Mouse (Mus musculus): ENCODE data around the gene Taf9.

- TF ChIP-seq CTCF (IDR thresholded peaks at IDR 0.05; ENCODE audit: control insufficient read depth, insufficient read depth, insufficient replicate concordance, low read depth, low read length) (no peak), POLR2A (IDR thresholded peaks at IDR 0.05; ENCODE audit: control insufficient read depth, low read depth, low read length) (no peak)
Observed at GRCm38 (mm10) chr13:100602239-100602902, 49.0 kb upstream of the Taf9 start.
